Mouse (Mus musculus): ENCODE measurements around the gene Gm38119.

The Gm38119 gene

GRCm38 (mm10) chr3:92738996-92739395 is at the start of gene Gm38119:
Gene Gm38119 (minus strand): TSS chr3:92739096.
- no peak for DNase-seq

- DNase-seq = no peak
These were observed 39.9 kb upstream of the Gm38119 start, which contains the start of gene Lce1i for GRCm38 (mm10) chr3:92778799-92779198. Gene Lce1i (minus strand): TSS chr3:92778899.

- peak in 1 of 2 experiments; percentile 2 for DNase-seq
These were observed 32.7 kb upstream of the Gm38119 start for GRCm38 (mm10) chr3:92771573-92771972.

- no peak for DNase-seq
These were observed 26.1 kb upstream of the Gm38119 start, which contains the start of gene Lce1h for GRCm38 (mm10) chr3:92764965-92765364. Gene Lce1h (minus strand): TSS chr3:92765065.

- peak in 1 of 2 experiments; percentile 2 for DNase-seq
These were observed 14.3 kb upstream of the Gm38119 start for GRCm38 (mm10) chr3:92753197-92753596.

GRCm38 (mm10) chr3:92752238-92752637 is 13.3 kb upstream of the Gm38119 start, which contains the start of gene Lce1g:
Gene Lce1g (minus strand): TSS chr3:92752338.
- DNase-seq = no peak

GRCm38 (mm10) chr3:92722631-92723030 is 16.3 kb downstream of the Gm38119 start:
- no peak for DNase-seq

GRCm38 (mm10) chr3:92720250-92720649 is 18.6 kb downstream of the Gm38119 start, which contains the start of gene Lce1f:
Gene Lce1f (minus strand): TSS chr3:92720350.
- DNase-seq = no peak

GRCm38 (mm10) chr3:92715122-92715521 is 23.8 kb downstream of the Gm38119 start:
- DNase-seq = no peak

- no peak for DNase-seq
These were observed 29.9 kb downstream of the Gm38119 start, which contains the start of gene Lce1e for GRCm38 (mm10) chr3:92708974-92709373. Gene Lce1e (minus strand): TSS chr3:92709074.

- DNase-seq = no peak
These were observed 44.3 kb downstream of the Gm38119 start for GRCm38 (mm10) chr3:92694613-92695012.

- no peak for DNase-seq
These were observed 47.2 kb downstream of the Gm38119 start for GRCm38 (mm10) chr3:92691688-92692087.

- peak; percentile 6 to 42 for DNase-seq
These were observed 49.7 kb downstream of the Gm38119 start for GRCm38 (mm10) chr3:92689154-92689553.
